16 mouse cellular contexts compared by ENCODE assay signal in genomic region chr13:109233911-109234613, GRCm38 (mm10).
DNase-seq lines count a peak whose midpoint lies in the region; ATAC-seq and TF ChIP-seq lines count a peak whose summit lies in the region.
"Had no signal": no experiment of that assay in that cellular context is flagged by ENCODE, and none has a peak within 500 bp of the region (broad histone marks: within the 10 kb centered on the region; RNA-seq: fewer than 3 reads in every experiment).

No protein-coding gene starts in this region.

- no peaks in the 10 kb centered on the region for H3K27me3 ChIP-seq in liver, embryonic 11.5 days (replicated peaks; ENCODE audit: control insufficient read depth, insufficient read depth, low read length)
- H3K27me3 ChIP-seq in liver, postnatal 0 days (ENCODE audit: insufficient read depth, low read length), result no peaks in the 10 kb centered on the region
- no peaks in the 10 kb centered on the region for H3K27me3 ChIP-seq in hindbrain, embryonic 12.5 days
- H3K27me3 ChIP-seq: intestine, embryonic 15.5 days; neural tube, embryonic 13.5 days had no signal

- no peak overlapping the region for H3K4me2 ChIP-seq in liver, embryonic 11.5 days
- no peak overlapping the region for H3K4me2 ChIP-seq in liver, postnatal 0 days (ENCODE audit: low read depth, low read length)
- no peak overlapping the region for H3K4me2 ChIP-seq in hindbrain, embryonic 12.5 days (replicated peaks)
- H3K4me2 ChIP-seq: intestine, embryonic 15.5 days; neural tube, embryonic 13.5 days had no signal

- H3K4me3 ChIP-seq in liver, embryonic 11.5 days (ENCODE audit: low read depth, low read length), result no peak overlapping the region
- no peak overlapping the region for H3K4me3 ChIP-seq in liver, postnatal 0 days (ENCODE audit: low read depth, low read length)
- no peak overlapping the region for H3K4me3 ChIP-seq in hindbrain, embryonic 12.5 days
- H3K4me3 ChIP-seq: intestine, embryonic 15.5 days; neural tube, embryonic 13.5 days had no signal

- H3K9ac ChIP-seq in liver, embryonic 11.5 days (ENCODE audit: low read depth, low read length), result no peak overlapping the region
- no peak overlapping the region for H3K9ac ChIP-seq in liver, postnatal 0 days (replicated peaks)
- H3K9ac ChIP-seq in hindbrain, embryonic 12.5 days, result no peak overlapping the region
- H3K9ac ChIP-seq: intestine, embryonic 15.5 days; neural tube, embryonic 13.5 days had no signal

- TF ChIP-seq EP300 in liver, postnatal 0 days (IDR thresholded peaks at IDR 0.05; ENCODE audit: low read depth), result no peak

- peaks cover 8% of the 10 kb centered on the region for H3K4me1 ChIP-seq in liver, embryonic 11.5 days (replicated peaks; ENCODE audit: control insufficient read depth, insufficient read depth, low read length)
- H3K4me1 ChIP-seq in liver, postnatal 0 days (ENCODE audit: insufficient read depth), result peaks cover 25% of the 10 kb centered on the region
- H3K4me1 ChIP-seq in hindbrain, embryonic 12.5 days, result peaks cover 11% of the 10 kb centered on the region

- 42% methylated on average over 5 of the region's 5 CpGs for WGBS in liver, embryonic 11.5 days
- 40% methylated on average over 5 of the region's 5 CpGs for WGBS in liver, postnatal 0 days (ENCODE audit: insufficient replicate concordance)
- 56% methylated on average over 5 of the region's 5 CpGs for WGBS in hindbrain, embryonic 12.5 days

- H3K36me3 ChIP-seq in liver, embryonic 11.5 days (ENCODE audit: control insufficient read depth, insufficient read depth, low read length), result no peaks in the 10 kb centered on the region
- no peaks in the 10 kb centered on the region for H3K36me3 ChIP-seq in liver, postnatal 0 days (replicated peaks; ENCODE audit: insufficient read depth, low read length)
- H3K36me3 ChIP-seq in hindbrain, embryonic 12.5 days, result no peaks in the 10 kb centered on the region
- H3K36me3 ChIP-seq: intestine, embryonic 15.5 days; neural tube, embryonic 13.5 days had no signal

- ATAC-seq in liver, embryonic 11.5 days (replicated peaks; ENCODE audit: low FRiP score), result 0 out of 2 replicates have a peak, but pooled peaks have one; percentile 10
- no peak; the same call in 1 of the 2 replicates for ATAC-seq in liver, postnatal 0 days
- 0 out of 2 replicates have a peak, but pooled peaks have one; percentile 12 for ATAC-seq in megakaryocyte progenitor cell, adult 5-6 weeks (replicated peaks; ENCODE audit: poor library complexity)
- ATAC-seq in hindbrain, embryonic 12.5 days (ENCODE audit: low FRiP score), result no peak
- ATAC-seq: intestine, embryonic 15.5 days had no signal

- peak; percentile 68 for DNase-seq in heart, adult 11 months
- DNase-seq in heart, postnatal 25 days (ENCODE audit: low spot score), result no peak
- DNase-seq in liver, embryonic 11.5 days (ENCODE audit: low spot score), result peak; percentile 30
- DNase-seq in liver, postnatal 0 days, result no peak
- DNase-seq in ZHBTc4 (ENCODE audit: low read depth, low spot score), result peak; percentile 25
- DNase-seq in urinary bladder, postnatal 25 days (ENCODE audit: low spot score), result no peak
- DNase-seq: adrenal gland, postnatal 14 days; embryo, embryonic 11 days; gastrocnemius, postnatal 25 days; midbrain, embryonic 14.5 days; right cerebral cortex, postnatal 25 days; thymus, postnatal 14 days had no signal

- no peaks in the 10 kb centered on the region for H3K9me3 ChIP-seq in liver, embryonic 11.5 days (ENCODE audit: control insufficient read depth, low read length)
- no peaks in the 10 kb centered on the region for H3K9me3 ChIP-seq in liver, postnatal 0 days (ENCODE audit: low read length)
- H3K9me3 ChIP-seq in hindbrain, embryonic 12.5 days (replicated peaks), result no peaks in the 10 kb centered on the region
- H3K9me3 ChIP-seq: intestine, embryonic 15.5 days; neural tube, embryonic 13.5 days had no signal

- H3K27ac ChIP-seq in liver, embryonic 11.5 days (ENCODE audit: low read depth, low read length), result no peak overlapping the region; the same call in 1 of the 2 replicates
- no peak overlapping the region for H3K27ac ChIP-seq in liver, postnatal 0 days (ENCODE audit: low read depth)
- no peak overlapping the region for H3K27ac ChIP-seq in hindbrain, embryonic 12.5 days
- H3K27ac ChIP-seq: intestine, embryonic 15.5 days; neural tube, embryonic 13.5 days had no signal

- intact Hi-C loops in heart, postnatal 25 days (cut with DNase I), result no loop called here

- no peak for TF ChIP-seq CTCF in liver, postnatal 0 days (IDR thresholded peaks at IDR 0.05; ENCODE audit: low read depth)

Comparison
In these comparisons a context has a peak if more than half of its experiments do, and no peak if none do; other contexts are left out.
1. DNase-seq: peak in heart, adult 11 months (single experiment), liver, embryonic 11.5 days (single experiment) and ZHBTc4 (single experiment); none in heart, postnatal 25 days (single experiment), liver, postnatal 0 days (single experiment) and urinary bladder, postnatal 25 days (single experiment).
2. ATAC-seq: peak in liver, embryonic 11.5 days (single experiment) and megakaryocyte progenitor cell, adult 5-6 weeks (single experiment); none in liver, postnatal 0 days (single experiment) and hindbrain, embryonic 12.5 days (single experiment).